Mouse (Mus musculus): ENCODE results near the gene Acsm1. TPM values are rescaled to one million over a fixed set of nuclear protein-coding genes. Genes with fewer than 3 reads are reported as not detected.
"Not testable (repeated sequence)": the region's sequence is repeated elsewhere in the genome, so short reads cannot be mapped to it uniquely, and the experiment has no call there.

The Acsm1 gene
- not detected in 2 replicates for polyA plus RNA-seq (2015; fragmentation: Nextera tagmentation; extraction: Ambion mirVana)

- Histone ChIP-seq H3K4me1 (no peaks in the 10 kb centered on the region), H3K4me2 (replicated peaks) (no peak within 1 kb of the TSS), H3K27ac (no peak within 1 kb of the TSS), H3K9me3 (no peaks in the 10 kb centered on the region), H3K4me3 (no peak within 1 kb of the TSS), H3K9ac (no peak within 1 kb of the TSS), H3K36me3 (no peaks in the 10 kb centered on the region), H3K27me3 (no peaks in the 10 kb centered on the region)
- WGBS: 68% methylated on average over 5 of the region's 5 CpGs
- no peak for ATAC-seq (ENCODE audit: low FRiP score, low read depth)
These were observed at the start of gene Acsm1 for GRCm38 (mm10) chr7:119606664-119607076. Gene Acsm1, plus strand, starts transcription at chr7:119607026.

GRCm38 (mm10) chr7:119559789-119560451 is 46.9 kb upstream of the Acsm1 start:
- Histone ChIP-seq H3K27me3 (no peaks in the 10 kb centered on the region), H3K4me2 (replicated peaks) (no peak overlapping the region), H3K4me3 (no peak overlapping the region), H3K9me3 (no peaks in the 10 kb centered on the region), H3K9ac (no peak overlapping the region), H3K36me3 (no peaks in the 10 kb centered on the region), H3K27ac (no peak overlapping the region), H3K4me1 (no peaks in the 10 kb centered on the region)
- no peak for ATAC-seq (ENCODE audit: low FRiP score, low read depth)
- WGBS: 84% methylated on average over 3 of the region's 3 CpGs

GRCm38 (mm10) chr7:119560452-119560835 is 46.4 kb upstream of the Acsm1 start:
- no peaks in the 10 kb centered on the region for H3K27me3 ChIP-seq
- no peaks in the 10 kb centered on the region for H3K36me3 ChIP-seq
- ATAC-seq (ENCODE audit: low FRiP score, low read depth): no peak
- no peaks in the 10 kb centered on the region for H3K9me3 ChIP-seq
- 74% methylated on average over 3 of the region's 3 CpGs for WGBS
- H3K4me1 ChIP-seq: no peaks in the 10 kb centered on the region
- H3K9ac ChIP-seq: no peak overlapping the region
- no peak overlapping the region for H3K4me3 ChIP-seq
- H3K27ac ChIP-seq: no peak overlapping the region
- no peak overlapping the region for H3K4me2 ChIP-seq (replicated peaks)

GRCm38 (mm10) chr7:119561441-119561840 is 45.4 kb upstream of the Acsm1 start:
- Histone ChIP-seq H3K27me3 (no peaks in the 10 kb centered on the region), H3K9me3 (no peaks in the 10 kb centered on the region), H3K27ac (no peak overlapping the region), H3K9ac (no peak overlapping the region), H3K4me3 (no peak overlapping the region), H3K4me2 (replicated peaks) (no peak overlapping the region), H3K36me3 (no peaks in the 10 kb centered on the region), H3K4me1 (no peaks in the 10 kb centered on the region)
- no peak for ATAC-seq (ENCODE audit: low FRiP score, low read depth)
- WGBS: 53% methylated on average over 4 of the region's 4 CpGs

GRCm38 (mm10) chr7:119562476-119562875 is 44.4 kb upstream of the Acsm1 start:
- H3K9ac ChIP-seq; H3K27ac ChIP-seq; H3K4me1 ChIP-seq; H3K27me3 ChIP-seq; ATAC-seq (ENCODE audit: low FRiP score, low read depth); H3K4me3 ChIP-seq; H3K36me3 ChIP-seq; H3K9me3 ChIP-seq; H3K4me2 ChIP-seq (replicated peaks): not testable (repeated sequence)
- 85% methylated on average over 2 of the region's 2 CpGs for WGBS

- no peak overlapping the region for H3K4me2 ChIP-seq (replicated peaks)
- no peak for ATAC-seq (ENCODE audit: low FRiP score, low read depth)
- H3K9me3 ChIP-seq: no peaks in the 10 kb centered on the region
- H3K27ac ChIP-seq: no peak overlapping the region
- no peaks in the 10 kb centered on the region for H3K36me3 ChIP-seq
- no peaks in the 10 kb centered on the region for H3K27me3 ChIP-seq
- WGBS: 57% methylated on average over 3 of the region's 3 CpGs
- H3K4me1 ChIP-seq: no peaks in the 10 kb centered on the region
- H3K9ac ChIP-seq: no peak overlapping the region
- no peak overlapping the region for H3K4me3 ChIP-seq
These were observed 12.2 kb upstream of the Acsm1 start for GRCm38 (mm10) chr7:119594530-119595107.

- H3K36me3 ChIP-seq: no peaks in the 10 kb centered on the region
- no peak overlapping the region for H3K4me3 ChIP-seq
- H3K9ac ChIP-seq: no peak overlapping the region
- no peaks in the 10 kb centered on the region for H3K27me3 ChIP-seq
- no peak overlapping the region for H3K27ac ChIP-seq
- WGBS: 22% methylated on average over 1 of the region's 1 CpGs
- no peak overlapping the region for H3K4me2 ChIP-seq (replicated peaks)
- ATAC-seq (ENCODE audit: low FRiP score, low read depth): no peak
- H3K4me1 ChIP-seq: no peaks in the 10 kb centered on the region
- no peaks in the 10 kb centered on the region for H3K9me3 ChIP-seq
These were observed 11.5 kb upstream of the Acsm1 start for GRCm38 (mm10) chr7:119595306-119595705.

GRCm38 (mm10) chr7:119596536-119596935 is 10.3 kb upstream of the Acsm1 start:
- Histone ChIP-seq H3K4me1 (no peaks in the 10 kb centered on the region), H3K9me3 (no peaks in the 10 kb centered on the region), H3K27me3 (no peaks in the 10 kb centered on the region), H3K4me2 (replicated peaks) (no peak overlapping the region), H3K9ac (no peak overlapping the region), H3K36me3 (no peaks in the 10 kb centered on the region), H3K4me3 (no peak overlapping the region), H3K27ac (no peak overlapping the region)
- 50% methylated on average over 2 of the region's 2 CpGs for WGBS
- ATAC-seq (ENCODE audit: low FRiP score, low read depth): no peak

- H3K27me3 ChIP-seq: no peaks in the 10 kb centered on the region
- no peaks in the 10 kb centered on the region for H3K9me3 ChIP-seq
- no peak overlapping the region for H3K4me2 ChIP-seq (replicated peaks)
- H3K4me1 ChIP-seq: no peaks in the 10 kb centered on the region
- H3K9ac ChIP-seq: no peak overlapping the region
- no peak overlapping the region for H3K4me3 ChIP-seq
- no peak overlapping the region for H3K27ac ChIP-seq
- no peaks in the 10 kb centered on the region for H3K36me3 ChIP-seq
- no peak for ATAC-seq (ENCODE audit: low FRiP score, low read depth)
- WGBS: 84% methylated on average over 2 of the region's 2 CpGs
These were observed 5.5 kb upstream of the Acsm1 start for GRCm38 (mm10) chr7:119601195-119601953.

GRCm38 (mm10) chr7:119601954-119602317 is 4.9 kb upstream of the Acsm1 start:
- no peaks in the 10 kb centered on the region for H3K36me3 ChIP-seq

GRCm38 (mm10) chr7:119604903-119605483 is 1.8 kb upstream of the Acsm1 start:
- H3K9me3 ChIP-seq: no peaks in the 10 kb centered on the region
- H3K27me3 ChIP-seq: no peaks in the 10 kb centered on the region
- H3K4me1 ChIP-seq: no peaks in the 10 kb centered on the region
- 82% methylated on average over 2 of the region's 2 CpGs for WGBS
- ATAC-seq (ENCODE audit: low FRiP score, low read depth): no peak
- H3K36me3 ChIP-seq: no peaks in the 10 kb centered on the region
- no peak overlapping the region for H3K27ac ChIP-seq
- no peak overlapping the region for H3K9ac ChIP-seq
- no peak overlapping the region for H3K4me2 ChIP-seq (replicated peaks)
- H3K4me3 ChIP-seq: no peak overlapping the region

More at GRCm38 (mm10) chr7:119601954-119602317, 4.9 kb upstream of the Acsm1 start:
- no peak overlapping the region for H3K27ac ChIP-seq
- no peaks in the 10 kb centered on the region for H3K27me3 ChIP-seq
- WGBS: 49% methylated on average over 1 of the region's 1 CpGs
- H3K4me3 ChIP-seq: no peak overlapping the region
- H3K4me1 ChIP-seq: no peaks in the 10 kb centered on the region
- H3K4me2 ChIP-seq (replicated peaks): no peak overlapping the region
- no peak overlapping the region for H3K9ac ChIP-seq
- no peak for ATAC-seq (ENCODE audit: low FRiP score, low read depth)
- H3K9me3 ChIP-seq: no peaks in the 10 kb centered on the region

GRCm38 (mm10) chr7:119605926-119606663 is 731 bp upstream of the Acsm1 start:
- Histone ChIP-seq H3K36me3 (no peaks in the 10 kb centered on the region), H3K27me3 (no peaks in the 10 kb centered on the region), H3K9ac (no peak overlapping the region), H3K4me2 (replicated peaks) (no peak overlapping the region), H3K27ac (no peak overlapping the region), H3K9me3 (no peaks in the 10 kb centered on the region), H3K4me3 (no peak overlapping the region), H3K4me1 (no peaks in the 10 kb centered on the region)
- no peak for ATAC-seq (ENCODE audit: low FRiP score, low read depth)
- 69% methylated on average over 9 of the region's 9 CpGs for WGBS

Data from limb, embryonic 13.5 days (tissue).